Mouse (Mus musculus) kidney, postnatal 0 days (tissue): ENCODE measurements around the gene Rnf39. TPM values are rescaled to one million over a fixed set of nuclear protein-coding genes. Genes with fewer than 3 reads are reported as not detected.

Experiments used
- ATAC-seq: fragments of 200-750 bp; cut with Nextera tagmentation; replicated peaks from 2 replicates; pipeline ENCODE4 v1.8.0; 2017; ENCODE audit warnings: low read depth, moderate number of reproducible peaks, moderate TSS enrichment, moderate library complexity; ENCODE audit not compliant: low FRiP score
- DNase-seq: peaks from one replicate; pipeline ENCODE4 v3.0.0-alpha.2; 2016; ENCODE audit warnings: low spot score
- H3K27ac ChIP-seq: fragments of 300-500 bp; sonication (generic); 2 replicates; pipeline ENCODE4 v1.5.1; 2014; ENCODE audit warnings: mild to moderate bottlenecking
- H3K27me3 ChIP-seq: fragments of 300-500 bp; sonication (generic); 2 replicates; pipeline ENCODE4 v1.6.1; 2014; ENCODE audit warnings: low read length, mixed read lengths; ENCODE audit not compliant: insufficient read depth
- H3K36me3 ChIP-seq: fragments of 300-500 bp; sonication (generic); 2 replicates; pipeline ENCODE4 v1.6.1; 2014; ENCODE audit warnings: low read length, mixed read lengths; ENCODE audit not compliant: insufficient read depth
- H3K4me1 ChIP-seq: fragments of 300-500 bp; sonication (generic); replicated peaks from 2 replicates; pipeline ENCODE4 v1.6.1; 2014; ENCODE audit warnings: antibody characterized with exemption, low read length, mixed read lengths; ENCODE audit not compliant: insufficient read depth
- H3K4me2 ChIP-seq: fragments of 300-500 bp; sonication (generic); 2 replicates; pipeline ENCODE4 v1.6.1; 2014; ENCODE audit warnings: mild to moderate bottlenecking, low read length, moderate library complexity, mixed read lengths
- H3K4me3 ChIP-seq: fragments of 300-500 bp; sonication (generic); replicated peaks from 2 replicates; pipeline ENCODE4 v1.5.1; 2014; ENCODE audit warnings: low read depth, low read length
- H3K9ac ChIP-seq: fragments of 300-500 bp; sonication (generic); 2 replicates; pipeline ENCODE4 v1.6.1; 2014; ENCODE audit warnings: low read depth, low read length
- H3K9me3 ChIP-seq: fragments of 300-500 bp; sonication (generic); replicated peaks from 2 replicates; pipeline ENCODE4 v1.6.1; 2016; ENCODE audit warnings: low read length, inconsistent platforms, mixed read lengths
- CTCF ChIP-seq: IDR thresholded peaks from 2 replicates; pipeline ENCODE4 v1.5.1; 2016; ENCODE audit warnings: antibody characterized with exemption, low read depth, mild to moderate bottlenecking, moderate library complexity
- WGBS: fragments of 180-500 bp; shearing (Covaris S2); extraction: QIAGEN DNeasy Blood & Tissue Kit; methylation state at CpG from one replicate; pipeline ENCODE4 v1.1.7; 2014; 5-methylcytosine and 5-hydroxymethylcytosine counted together
- polyA plus RNA-seq: library from polyadenylated mRNA; unstranded; fragments of >200 nt; fragmentation: Nextera tagmentation; extraction: Ambion mirVana; gene quantifications from 2 replicates; pipeline ENCODE4 v1.2.1, GENCODE M21; 2015

The Rnf39 gene
- polyA plus RNA-seq, 1 experiment from 2014 or later = 0.46 TPM

DNA sequence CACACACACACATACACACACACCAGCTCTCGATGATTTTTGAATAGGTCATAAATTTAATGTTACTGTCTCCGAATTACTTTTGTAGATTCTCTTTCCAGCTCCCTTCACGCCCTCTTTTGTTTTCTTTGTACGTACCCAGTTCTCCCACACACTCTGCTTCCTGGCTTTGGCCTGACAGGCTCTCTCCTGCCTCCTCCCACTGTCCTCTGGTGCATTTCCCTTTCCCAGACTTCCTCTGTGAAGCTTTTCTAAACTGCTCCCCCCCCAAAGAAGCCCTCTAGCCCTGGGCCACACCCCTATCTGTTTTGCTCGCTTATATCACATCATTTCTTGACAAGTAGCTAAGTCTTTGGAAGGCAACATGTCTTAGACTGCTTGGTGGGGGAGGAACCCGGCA, 12.5 kb upstream of the Rnf39 start:
- Histone ChIP-seq H3K4me3 (no peak overlapping the region), H3K9ac (no peak overlapping the region), H3K4me2 (no peak overlapping the region), H3K9me3 (no peaks in the 10 kb centered on the region), H3K4me1 (no peaks in the 10 kb centered on the region), H3K27ac (no peak overlapping the region), H3K27me3 (no peaks in the 10 kb centered on the region), H3K36me3 (no peaks in the 10 kb centered on the region)
- ATAC-seq (no peak), DNase-seq (peak; percentile 47)
- TF ChIP-seq CTCF = no peak
- 28% methylated on average over 6 of the region's 6 CpGs for WGBS

DNA sequence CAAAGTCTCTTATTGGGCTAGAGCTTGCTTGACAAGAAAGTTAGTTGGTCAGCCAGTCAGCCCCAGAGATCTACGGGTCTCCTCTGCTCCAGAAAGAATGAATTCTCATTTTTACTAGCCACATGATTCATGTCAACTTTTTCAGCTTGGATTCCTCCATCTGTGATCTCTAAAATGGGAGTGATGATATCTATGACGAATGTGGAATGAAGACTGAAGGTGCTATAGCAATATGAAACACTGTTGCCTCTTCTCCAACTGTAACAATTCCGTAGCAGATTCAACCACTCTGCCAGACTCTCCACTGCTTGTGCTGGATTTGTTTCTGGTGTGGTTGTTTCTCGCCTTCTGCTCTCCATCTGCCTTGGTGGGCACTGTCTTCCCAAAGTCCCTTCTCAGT, 11.6 kb upstream of the Rnf39 start:
- H3K27me3 ChIP-seq = no peaks in the 10 kb centered on the region
- TF ChIP-seq CTCF = no peak
- no peak for ATAC-seq
- no peak for DNase-seq
- no peak overlapping the region for H3K9ac ChIP-seq
- no peaks in the 10 kb centered on the region for H3K4me1 ChIP-seq
- H3K4me2 ChIP-seq = no peak overlapping the region
- H3K9me3 ChIP-seq = no peaks in the 10 kb centered on the region
- H3K36me3 ChIP-seq = no peaks in the 10 kb centered on the region
- H3K4me3 ChIP-seq = no peak overlapping the region
- no peak overlapping the region for H3K27ac ChIP-seq
- 81% methylated on average over 4 of the region's 4 CpGs for WGBS

DNA sequence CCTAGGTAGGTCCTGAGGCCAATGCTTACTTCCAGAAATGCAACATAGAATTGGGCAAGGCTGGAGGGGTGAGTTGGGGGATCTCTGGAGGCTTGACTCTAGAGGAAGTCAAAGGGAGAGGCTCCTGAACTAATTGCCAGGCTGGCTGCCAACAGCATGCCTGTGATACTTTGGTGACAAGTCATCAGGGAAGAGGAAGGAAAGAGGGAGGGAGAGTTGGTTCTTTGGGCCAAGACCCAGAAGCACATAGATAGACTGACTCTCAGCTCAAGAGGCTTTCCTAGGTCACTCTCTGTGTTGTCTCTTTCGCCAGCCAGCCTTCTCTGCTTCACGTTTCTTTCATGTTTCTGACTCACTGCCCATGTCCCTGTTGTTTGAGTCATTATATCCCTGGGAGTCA, 10.9 kb upstream of the Rnf39 start:
- no peak for ATAC-seq
- 74% methylated on average over 2 of the region's 2 CpGs for WGBS

GRCm38 (mm10) chr17:36938056-36938455, 4.7 kb upstream of the Rnf39 start:
- WGBS = 87% methylated on average over 2 of the region's 2 CpGs
- Histone ChIP-seq H3K27ac (no peak overlapping the region), H3K27me3 (peaks cover 9% of the 10 kb centered on the region), H3K9me3 (no peaks in the 10 kb centered on the region), H3K36me3 (no peaks in the 10 kb centered on the region), H3K4me2 (no peak overlapping the region), H3K9ac (no peak overlapping the region), H3K4me1 (peaks cover 2% of the 10 kb centered on the region), H3K4me3 (no peak overlapping the region)
- TF ChIP-seq CTCF = no peak
- ATAC-seq = no peak
- no peak for DNase-seq

More for the DNA sequence above, 10.9 kb upstream of the Rnf39 start:
- H3K9me3 ChIP-seq = no peaks in the 10 kb centered on the region
- no peaks in the 10 kb centered on the region for H3K4me1 ChIP-seq
- H3K4me2 ChIP-seq = no peak overlapping the region
- no peak for DNase-seq
- no peak overlapping the region for H3K27ac ChIP-seq
- H3K4me3 ChIP-seq = no peak overlapping the region
- TF ChIP-seq CTCF = no peak
- H3K9ac ChIP-seq = no peak overlapping the region
- H3K27me3 ChIP-seq = no peaks in the 10 kb centered on the region
- no peaks in the 10 kb centered on the region for H3K36me3 ChIP-seq

GRCm38 (mm10) chr17:36942391-36942790, 327 bp upstream of the Rnf39 start:
- Histone ChIP-seq H3K9me3 (no peaks in the 10 kb centered on the region), H3K36me3 (no peaks in the 10 kb centered on the region), H3K4me3 (0 out of 2 replicates have a peak overlapping the region, but pooled peaks have one; percentile 31), H3K27ac (no peak overlapping the region), H3K4me2 (peak overlapping the region; percentile 64), H3K9ac (no peak overlapping the region), H3K4me1 (peaks cover 8% of the 10 kb centered on the region), H3K27me3 (peaks cover 33% of the 10 kb centered on the region)
- DNase-seq (no peak), ATAC-seq (peak; percentile 58; the same call in 1 of the 2 replicates)
- TF ChIP-seq CTCF = no peak
- WGBS = 47% methylated on average over 10 of the region's 10 CpGs

DNA sequence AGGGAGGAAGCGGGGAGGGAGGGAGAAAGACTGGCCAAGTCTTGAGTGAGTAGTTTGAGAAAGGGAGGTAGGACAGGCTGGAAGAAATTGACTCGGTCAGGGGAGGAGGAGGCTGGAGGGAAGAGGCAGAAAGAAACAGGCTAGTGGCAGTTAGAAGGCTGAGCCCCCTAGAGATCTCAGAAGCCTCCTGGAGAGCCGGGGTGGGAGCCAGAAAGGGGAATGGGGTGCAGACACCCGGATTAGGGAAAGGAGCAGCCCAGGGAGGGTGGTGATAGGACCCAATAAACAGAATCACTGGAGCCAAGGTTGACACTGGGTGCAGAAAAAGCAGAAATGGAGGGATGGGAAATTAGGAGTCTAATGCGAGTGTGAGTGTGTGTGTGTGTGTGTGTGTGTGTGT, 973 bp downstream of the Rnf39 start:
- Histone ChIP-seq H3K36me3 (0 out of 2 replicates have a peak, but pooled peaks cover 2% of the 10 kb centered on the region), H3K9ac (no peak overlapping the region), H3K4me1 (peaks cover 8% of the 10 kb centered on the region), H3K4me3 (no peak overlapping the region), H3K9me3 (no peaks in the 10 kb centered on the region), H3K27ac (no peak overlapping the region), H3K4me2 (0 out of 2 replicates have a peak overlapping the region, but pooled peaks have one; percentile 64), H3K27me3 (peaks cover 33% of the 10 kb centered on the region)
- no peak for TF ChIP-seq CTCF
- DNase-seq (no peak), ATAC-seq (no peak)
- 5% methylated on average over 5 of the region's 5 CpGs for WGBS
